Mouse (Mus musculus) NIH3T3 (cell line): ENCODE measurements at regions not wholly inside any gene's neighbourhood (a gene's known extent, or its start where the extent isn't known, plus 50 kb on each side); places are given as distances from the start of the nearest gene placed in this dataset.

Source experiments
- DNase-seq: peaks from one replicate; pipeline ENCODE4 v3.0.0-alpha.2; 2012; ENCODE audit warnings: low read depth

DNA sequence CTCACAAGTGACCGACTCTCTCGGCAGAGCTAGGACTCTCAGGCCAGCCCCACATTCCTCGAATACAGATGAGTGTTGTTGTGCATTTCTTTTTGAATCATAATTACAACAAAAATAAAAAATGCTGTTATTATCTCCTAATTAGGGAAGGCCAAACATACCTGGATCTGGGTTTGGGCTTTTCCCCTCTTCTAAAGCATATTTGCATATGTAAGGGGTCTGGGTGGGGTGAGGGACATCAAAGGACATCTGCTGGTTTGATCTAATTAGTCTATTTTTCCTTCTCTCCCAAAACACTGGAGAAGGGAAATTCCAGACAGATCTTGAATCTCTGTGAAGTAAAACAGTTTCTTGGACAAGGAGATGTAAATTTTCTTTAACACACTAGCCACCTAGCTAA, 85.3 kb downstream of the Tfap2a start:
- no peak for DNase-seq

- peak; percentile 94 for DNase-seq
These were observed 87.1 kb downstream of the Tfap2a start for GRCm38 (mm10) chr13:40651056-40651455.

DNA sequence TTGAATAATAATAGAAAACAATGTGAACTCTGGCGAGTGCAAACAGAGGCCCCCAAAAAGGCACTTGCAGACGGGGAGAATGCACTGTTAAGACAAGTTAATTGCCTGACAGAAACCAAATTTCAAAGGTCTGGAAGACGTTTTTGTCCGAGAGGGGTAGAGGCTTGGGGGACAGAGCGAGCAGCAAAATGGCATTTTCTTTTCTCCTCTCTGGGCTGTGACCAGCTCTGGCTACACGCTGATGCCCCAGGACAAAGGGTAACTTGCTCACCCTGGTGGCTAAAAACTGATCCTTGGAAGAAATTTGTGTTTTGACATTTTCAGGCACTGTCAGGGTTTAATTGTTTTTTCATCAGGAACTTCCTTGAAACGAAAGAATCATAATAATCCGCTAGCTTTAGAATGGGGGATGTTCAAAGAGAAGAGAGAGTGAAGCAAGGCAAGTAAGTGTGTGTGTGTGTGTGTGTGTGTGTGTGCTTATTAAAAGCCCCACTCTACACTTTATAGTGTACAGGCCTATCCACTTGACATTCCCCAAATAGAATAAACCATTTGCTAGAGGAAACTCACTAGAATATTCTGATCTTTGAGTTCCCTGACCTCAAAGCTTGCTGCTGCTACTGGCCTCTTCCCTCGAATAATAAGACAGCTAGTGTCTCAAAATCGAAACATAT, 88.0 kb downstream of the Tfap2a start:
- peak; percentile 33 for DNase-seq

DNA sequence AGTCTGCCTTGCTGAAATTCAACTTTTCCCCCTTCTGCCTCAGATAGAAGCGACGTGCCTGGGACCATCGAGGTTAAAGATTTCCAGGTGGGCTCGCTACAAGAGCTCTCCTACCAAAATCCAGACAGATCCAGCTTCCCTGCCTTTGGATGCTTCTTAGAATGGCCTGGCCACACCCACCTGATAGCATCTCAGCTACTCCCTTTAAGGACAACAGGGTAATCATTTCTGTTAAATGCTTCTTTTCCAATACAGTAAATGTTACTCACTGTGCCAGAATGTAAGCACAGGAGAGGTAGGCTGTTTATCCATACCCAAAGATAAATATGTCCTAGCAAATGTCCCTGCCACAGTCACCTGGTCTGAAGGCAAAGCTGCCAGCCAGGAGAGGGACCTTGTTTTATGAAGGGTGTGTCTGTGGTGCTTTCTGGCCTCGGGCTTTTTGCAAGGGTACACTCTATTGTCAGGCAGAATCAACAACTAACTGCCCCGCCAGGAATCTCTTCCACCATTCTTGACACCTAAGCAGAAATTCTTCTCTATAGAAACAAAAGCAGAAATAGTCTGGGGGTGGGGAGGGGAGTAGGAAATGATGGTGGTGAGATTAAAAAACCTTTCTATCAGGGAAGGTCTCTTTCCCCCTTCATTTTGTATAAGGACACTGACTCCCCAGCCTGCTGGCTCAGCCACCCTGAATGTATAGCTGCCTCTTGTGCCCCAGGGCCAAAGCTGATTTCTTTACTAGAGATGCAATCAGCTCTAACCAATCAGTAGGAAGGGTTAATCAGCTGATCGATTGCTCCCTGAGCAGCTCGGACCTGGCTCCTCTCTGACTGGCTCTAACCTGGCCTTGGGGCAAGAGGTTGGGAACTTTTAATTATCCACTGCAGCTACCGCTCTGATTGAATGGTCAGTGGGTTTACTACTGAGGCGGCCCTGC, 88.8 kb downstream of the Tfap2a start:
- DNase-seq = no peak

DNA sequence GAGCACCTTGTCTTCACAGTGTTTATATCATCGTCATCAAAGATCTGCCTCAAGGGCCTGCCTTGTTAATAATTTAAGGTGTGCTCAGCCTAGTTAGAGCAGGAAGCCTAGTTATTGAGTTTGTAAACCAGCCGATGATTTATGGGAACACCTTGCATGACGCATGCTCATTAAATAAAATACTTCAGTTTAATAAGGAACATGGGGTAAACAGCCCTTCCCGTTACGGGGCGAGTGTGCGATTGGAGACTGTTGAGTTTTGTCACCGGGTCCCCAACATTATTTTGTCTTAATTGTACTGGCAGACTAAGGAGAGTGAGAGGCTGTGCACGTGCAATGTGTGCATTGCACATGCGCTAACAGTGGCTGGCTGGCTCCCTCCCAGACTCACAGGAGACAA, 92.0 kb downstream of the Tfap2a start:
- no peak for DNase-seq

- DNase-seq = no peak
These were observed 92.5 kb downstream of the Tfap2a start for GRCm38 (mm10) chr13:40645646-40646045.

GRCm38 (mm10) chr13:40642931-40643330, 95.2 kb downstream of the Tfap2a start:
- DNase-seq = no peak

DNA sequence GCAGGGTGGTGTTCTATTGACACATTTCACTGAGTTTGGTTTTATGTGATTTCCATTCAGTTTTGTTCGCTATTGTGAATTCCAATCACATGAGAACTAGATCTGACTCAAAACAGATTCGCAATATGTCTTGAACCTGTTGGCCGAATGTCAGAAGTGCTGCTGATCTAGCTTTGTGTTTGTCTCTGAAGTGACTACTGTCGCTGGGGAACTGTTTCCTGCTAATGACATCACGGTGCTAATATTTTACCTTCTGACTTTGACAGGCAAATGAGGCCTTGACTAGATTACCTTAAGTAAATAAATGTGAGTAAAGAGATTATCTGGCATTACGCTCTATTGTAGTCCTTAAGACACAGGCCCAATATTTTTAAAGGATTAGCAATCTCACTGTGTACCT, 100.9 kb downstream of the Tfap2a start:
- no peak for DNase-seq

DNA sequence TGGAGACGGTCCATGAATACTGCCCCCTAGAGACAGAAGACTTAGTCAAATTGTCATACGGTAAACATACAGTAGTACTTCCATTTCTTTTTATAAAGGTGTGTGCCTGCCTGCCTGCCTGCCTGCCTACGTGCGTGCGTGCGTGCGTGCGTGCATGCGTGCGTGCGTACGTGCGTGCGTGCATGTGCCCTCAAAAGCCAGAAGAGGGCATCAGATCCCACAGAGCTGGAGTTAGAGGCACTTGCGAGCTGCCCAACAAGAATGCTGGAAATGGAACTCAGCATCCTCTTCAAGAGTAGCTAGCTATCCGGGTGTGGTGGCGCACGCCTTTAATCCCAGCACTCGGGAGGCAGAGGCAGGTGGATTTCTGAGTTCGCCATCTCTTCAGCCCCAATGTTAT, 120.3 kb downstream of the Tfap2a start:
- no peak for DNase-seq

DNA sequence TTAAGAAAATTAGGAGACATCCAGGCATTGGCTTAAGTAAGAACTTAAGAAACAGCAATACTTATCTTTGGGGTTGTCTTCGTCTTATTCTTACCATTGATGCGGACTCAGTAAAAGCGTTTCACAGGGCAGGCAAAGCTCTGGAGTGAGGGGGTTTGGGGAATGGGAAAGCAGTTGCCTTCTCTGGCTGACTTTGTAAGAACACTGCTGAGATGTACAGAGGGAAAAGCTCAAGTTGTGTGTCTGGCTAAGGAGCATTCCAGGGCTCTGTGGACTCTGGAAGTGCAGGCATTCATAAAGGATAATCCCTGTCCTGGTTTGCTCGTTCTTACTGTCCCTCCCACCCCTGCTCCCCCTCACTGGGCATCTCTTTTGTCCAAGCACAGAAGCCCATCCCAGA, 129.7 kb downstream of the Tfap2a start:
- DNase-seq = no peak

DNA sequence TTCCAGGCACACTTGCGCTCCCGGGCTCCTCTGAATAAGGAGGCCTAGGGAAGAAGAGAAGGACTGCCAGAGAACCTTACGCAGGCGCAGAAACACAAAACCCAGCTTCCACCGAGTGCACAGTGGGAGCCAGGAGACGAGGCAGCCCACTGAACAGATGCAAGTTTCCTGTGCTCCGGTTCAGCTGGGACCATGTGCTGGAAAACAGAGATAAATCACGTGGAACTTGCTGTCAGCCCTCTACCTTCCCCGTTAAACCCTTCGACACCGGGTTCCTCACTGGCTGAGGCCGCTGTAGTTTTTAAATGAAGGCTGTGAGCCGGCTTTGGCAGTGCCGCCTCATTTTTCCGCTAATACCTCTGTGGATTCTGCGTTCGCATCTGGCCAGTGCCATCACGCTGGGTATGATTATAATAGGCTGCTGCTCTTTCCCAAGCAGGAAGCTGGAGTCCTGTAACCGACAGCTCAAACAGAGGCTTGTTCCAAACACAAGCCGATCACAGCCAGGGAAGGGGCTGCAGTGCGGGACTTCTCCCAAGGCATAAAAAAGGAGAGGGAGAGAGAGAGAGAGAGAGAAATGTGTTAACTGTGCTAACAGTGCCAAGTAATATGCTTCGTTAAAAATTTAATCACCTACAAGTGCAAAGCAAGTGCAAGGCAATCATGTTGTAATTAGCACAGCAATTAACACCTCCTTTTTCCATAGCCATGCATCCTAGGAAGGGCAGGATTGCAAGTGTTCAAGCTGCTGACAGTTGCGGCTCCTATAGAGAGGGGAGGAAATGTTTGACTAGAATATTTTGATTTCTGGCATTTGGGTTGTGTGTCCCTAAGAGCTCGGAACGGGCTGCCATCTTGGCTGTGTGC, 131.5 kb downstream of the Tfap2a start:
- DNase-seq = no peak

- DNase-seq = peak; percentile 48
These were observed 132.3 kb downstream of the Tfap2a start for GRCm38 (mm10) chr13:40605686-40606404.

DNA sequence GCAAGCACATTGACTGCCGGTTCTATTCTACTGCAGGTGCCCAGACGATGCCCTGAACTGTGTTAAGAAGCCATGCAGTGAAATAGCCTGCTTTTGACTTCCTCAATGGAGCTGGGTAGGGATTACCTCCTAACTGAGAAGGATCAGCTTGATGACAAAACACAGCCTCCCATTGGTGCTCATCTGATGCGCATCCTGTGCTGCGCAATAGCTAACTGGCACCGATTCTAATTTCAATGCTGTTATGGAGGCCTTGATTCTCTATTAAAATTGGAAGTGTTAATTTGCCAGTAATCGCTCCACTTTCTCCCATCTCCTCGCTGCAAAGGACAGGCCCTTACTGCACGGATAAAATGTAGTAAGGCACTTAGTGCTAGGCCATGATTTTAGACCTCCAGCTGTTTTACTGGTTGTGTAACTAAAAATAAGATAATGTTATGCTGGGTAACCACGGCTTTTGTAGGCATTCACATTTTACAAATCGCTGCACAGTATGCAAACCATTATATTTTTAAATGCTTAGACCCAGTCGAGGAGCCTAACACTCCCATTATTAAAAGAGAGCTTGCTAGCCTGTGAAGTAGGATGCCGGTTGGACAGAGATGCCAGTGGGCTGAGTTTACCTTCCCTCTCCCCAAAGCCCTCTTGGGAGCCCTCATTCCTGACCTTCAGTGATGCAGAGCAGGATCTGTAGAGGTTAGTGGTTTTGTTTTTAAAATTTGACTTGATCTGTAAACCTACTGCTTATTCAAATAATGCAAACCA, 163.0 kb downstream of the Tfap2a start:
- peak; percentile 17 for DNase-seq

DNA sequence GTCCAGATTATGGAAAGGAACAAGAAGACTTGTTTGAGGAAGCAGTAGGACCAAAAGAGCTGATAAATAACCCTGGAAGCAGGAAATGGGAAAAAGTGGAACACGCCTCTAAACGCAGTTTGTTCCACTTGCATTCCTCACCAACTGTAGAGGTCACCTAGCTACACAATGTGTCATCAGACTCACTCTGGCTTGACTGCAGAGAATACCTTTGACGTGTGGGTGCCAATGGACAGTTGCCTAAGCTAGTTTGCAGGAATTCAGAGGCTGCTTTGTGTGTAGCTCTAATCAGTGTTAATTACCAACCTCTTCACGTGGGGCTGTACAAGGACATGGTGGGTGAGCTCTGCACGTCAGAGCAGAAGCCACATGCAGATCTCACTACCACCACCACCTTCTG, 168.7 kb downstream of the Tfap2a start:
- no peak for DNase-seq

- no peak for DNase-seq
These were observed 170.4 kb downstream of the Tfap2a start for GRCm38 (mm10) chr13:40567821-40568220.

DNA sequence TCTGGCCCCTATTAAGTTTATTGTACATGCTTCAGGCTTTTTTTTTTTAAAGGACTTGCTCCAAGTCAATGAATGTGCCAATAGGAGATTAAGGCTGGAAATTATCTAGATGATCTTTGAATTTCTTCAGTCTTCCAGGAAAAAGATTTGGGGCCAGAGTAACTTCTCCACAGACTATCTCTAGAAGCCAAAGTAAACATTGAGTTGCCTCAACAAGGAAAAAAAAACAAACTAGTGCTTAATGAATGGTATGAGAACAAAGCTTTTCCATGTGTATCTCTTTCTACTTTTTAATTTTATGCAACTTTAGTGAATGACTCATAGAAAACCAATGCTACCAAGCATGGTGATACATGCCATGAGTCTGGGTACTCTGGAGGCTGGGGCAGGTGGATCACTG, 173.8 kb downstream of the Tfap2a start:
- no peak for DNase-seq

DNA sequence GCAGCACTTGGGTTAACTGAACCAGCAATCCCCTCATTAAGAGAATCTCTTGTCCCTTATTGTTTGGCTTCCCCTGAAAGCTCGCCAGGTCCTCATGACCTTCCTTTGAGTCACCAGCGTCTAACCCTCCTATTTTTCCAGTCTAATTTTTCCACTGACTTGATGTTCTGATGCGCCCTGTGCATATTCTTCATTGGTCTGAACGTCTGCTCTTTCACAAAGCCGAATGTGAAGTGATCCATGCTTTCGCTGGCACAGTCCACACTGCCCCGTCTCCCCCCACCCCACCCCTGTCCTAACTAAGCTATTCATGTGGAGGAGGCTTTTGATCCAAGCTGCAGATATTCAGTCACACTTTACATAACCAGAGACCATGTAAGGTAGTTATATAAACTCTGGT, 183.8 kb downstream of the Tfap2a start:
- no peak for DNase-seq

GRCm38 (mm10) chr13:40525501-40525900, 164.3 kb upstream of the Ofcc1 start:
- DNase-seq = no peak

GRCm38 (mm10) chr13:40523115-40523514, 161.9 kb upstream of the Ofcc1 start:
- DNase-seq = no peak

- no peak for DNase-seq
These were observed 156.9 kb upstream of the Ofcc1 start for GRCm38 (mm10) chr13:40518180-40518579.

- DNase-seq = no peak
These were observed 148.0 kb upstream of the Ofcc1 start for GRCm38 (mm10) chr13:40509290-40509689.
